Mouse (Mus musculus): ENCODE measurements around the gene 4933412E24Rik.

4933412E24Rik gene

GRCm38 (mm10) chr15:60016513-60016912 is at the start of gene 4933412E24Rik:
4933412E24Rik (minus strand) TSS chr15:60016613.
- no peak for DNase-seq (ENCODE audit: low read depth)

DNA sequence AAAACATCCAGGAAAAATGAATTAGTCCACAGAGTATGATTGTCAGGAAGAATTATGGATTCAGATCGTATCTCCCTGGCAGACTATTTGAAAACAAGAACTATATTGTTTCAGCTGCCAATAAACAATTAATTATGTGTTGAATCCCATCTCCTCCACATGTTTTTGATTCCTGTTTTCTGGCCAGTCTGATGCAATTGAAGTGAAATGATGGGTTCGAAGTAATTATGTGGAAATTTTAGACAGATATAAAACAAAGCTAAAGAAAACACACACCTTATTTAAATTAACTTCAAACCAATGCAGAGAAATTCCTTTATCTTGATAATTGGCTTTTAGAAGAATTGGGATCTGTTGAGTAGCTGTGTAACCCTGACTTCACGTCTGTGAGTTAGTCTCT is 14.3 kb upstream of the 4933412E24Rik start:
- no peak for DNase-seq (ENCODE audit: low read depth)

GRCm38 (mm10) chr15:60021256-60021655 is 4.8 kb upstream of the 4933412E24Rik start:
- DNase-seq (ENCODE audit: low read depth): no peak

GRCm38 (mm10) chr15:60010199-60010598 is 6.2 kb downstream of the 4933412E24Rik start:
- no peak for DNase-seq (ENCODE audit: low read depth)

- no peak for DNase-seq (ENCODE audit: low read depth)
These were observed 6.8 kb downstream of the 4933412E24Rik start for GRCm38 (mm10) chr15:60009610-60010009.

DNA sequence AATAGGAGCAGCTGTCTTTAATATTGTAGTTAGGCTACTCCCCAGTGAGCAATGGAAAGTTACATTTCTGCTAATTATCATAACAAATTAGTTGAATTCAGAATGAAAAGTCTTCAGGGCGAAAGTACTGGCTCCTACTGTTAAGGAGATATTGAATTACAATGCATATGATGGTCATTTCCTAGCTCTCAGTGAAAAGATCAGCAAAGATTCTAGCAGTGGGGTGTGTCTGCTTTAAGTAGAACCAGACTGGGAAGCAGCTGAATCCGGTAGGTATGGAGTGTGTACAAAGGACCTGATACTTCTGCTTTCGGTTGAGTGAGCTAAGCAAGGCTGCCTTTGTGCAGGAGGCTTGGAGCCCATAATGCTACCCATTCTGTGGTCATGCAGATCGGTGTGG is 32.6 kb downstream of the 4933412E24Rik start:
- DNase-seq (ENCODE audit: low read depth): no peak

GRCm38 (mm10) chr15:59975310-59975709 is 41.1 kb downstream of the 4933412E24Rik start:
- no peak for DNase-seq (ENCODE audit: low read depth)

DNA sequence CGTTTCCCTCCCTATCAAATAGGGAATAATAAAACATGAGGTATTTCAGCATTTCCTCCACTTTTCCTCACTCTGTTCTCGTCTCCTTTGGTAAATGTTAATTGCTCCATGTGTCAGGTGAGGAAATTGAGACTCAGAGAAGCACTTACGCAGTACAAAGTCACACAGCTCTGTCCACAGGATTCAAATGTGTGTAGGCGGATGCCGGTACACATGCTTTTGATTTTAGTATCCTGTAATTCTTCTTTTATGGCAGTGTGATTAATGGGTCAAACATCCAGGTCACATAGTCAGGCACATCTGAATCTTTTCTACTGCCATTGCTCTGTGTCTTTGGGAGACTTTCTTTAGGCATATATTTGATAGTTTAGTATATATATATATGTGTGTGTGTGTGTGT is 41.8 kb downstream of the 4933412E24Rik start:
- DNase-seq (ENCODE audit: low read depth): no peak

DNA sequence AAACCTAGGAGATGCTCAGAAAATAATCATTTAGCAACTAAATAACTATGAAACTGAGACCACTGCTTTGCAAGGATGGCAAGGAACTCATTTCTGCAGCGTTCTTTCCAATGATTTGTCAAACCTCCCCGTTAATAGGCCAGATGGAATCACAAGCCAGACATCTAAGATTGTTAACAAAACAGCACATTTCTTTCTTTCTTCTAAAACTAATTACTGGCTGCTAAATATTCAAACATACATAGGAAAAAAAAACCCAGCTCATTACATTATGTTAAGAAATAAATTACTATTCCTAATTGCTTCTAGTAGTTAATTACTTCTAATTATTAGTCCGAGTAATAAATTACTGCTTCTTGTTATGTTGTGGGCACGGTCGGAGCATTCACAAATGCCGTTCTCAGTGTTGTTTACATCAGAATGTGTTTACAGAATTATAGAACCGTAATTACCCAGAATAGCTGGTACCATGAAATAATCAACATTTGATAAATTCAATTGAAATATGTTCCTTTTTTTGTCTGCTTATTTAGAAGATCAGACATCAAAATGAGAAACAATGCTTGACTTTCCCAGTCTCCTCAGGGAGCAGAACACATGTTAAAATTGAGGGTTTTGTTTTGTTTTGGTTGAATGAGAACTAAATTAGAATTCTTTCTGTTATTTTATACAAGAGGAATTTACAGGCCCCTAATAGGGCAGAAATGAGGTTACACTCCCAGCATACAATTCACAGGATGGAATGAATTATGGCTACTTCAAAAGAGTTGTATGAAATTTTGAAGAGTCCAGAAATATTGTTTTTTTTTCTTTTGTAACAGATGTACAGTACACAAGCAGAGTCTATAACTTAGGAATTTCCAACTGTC is 42.5 kb downstream of the 4933412E24Rik start:
- DNase-seq (ENCODE audit: low read depth): no peak

Data from fibroblast of lung, adult 2 months (primary cell).